Mouse (Mus musculus): Measurements from ENCODE around the gene Olfr48. TPM values are rescaled to one million over a fixed set of nuclear protein-coding genes. Genes with fewer than 3 reads are reported as not detected.

Gene Olfr48
- total RNA-seq (2012; rRNA removed) (not detected in 2 replicates), total RNA-seq (2014; rRNA removed) (not detected in 2 replicates), polyA plus RNA-seq (2012; ENCODE audit: insufficient read length, low read depth) (not detected in 2 replicates)

DNA sequence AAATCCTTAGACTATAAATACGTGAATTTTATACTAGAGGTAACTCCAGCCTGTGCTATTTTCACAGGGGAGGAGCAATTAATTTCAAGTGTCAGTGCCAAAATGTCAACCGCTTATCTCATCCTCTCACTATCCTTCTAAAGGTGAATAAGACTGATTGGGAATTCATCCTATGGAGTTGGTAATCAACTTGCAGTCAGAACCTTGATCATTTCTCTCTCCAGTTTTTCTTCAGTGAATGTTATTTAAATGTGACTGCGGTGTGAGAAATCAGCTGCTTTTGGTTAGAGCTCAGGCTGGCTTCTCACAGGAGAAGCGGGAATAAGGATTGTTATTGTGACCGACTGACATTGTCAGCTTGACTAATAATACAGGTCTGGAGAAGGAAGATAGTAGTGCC lies at the start of gene Olfr48:
Gene Olfr48, minus strand, starts transcription at position 101 of the 400 bp plus-strand sequence.
- Histone ChIP-seq H3K4me1 (ENCODE audit: control insufficient read depth in 1 of 2, insufficient read depth in 2 of 2) (no peaks in the 10 kb centered on the region), H3K27me3 (replicated peaks) (no peaks in the 10 kb centered on the region), H3K27ac (ENCODE audit: insufficient read depth, low read depth) (no peak within 1 kb of the TSS), H3K4me2 (ENCODE audit: insufficient read depth, low read depth, poor library complexity, severe bottlenecking) (no peak within 1 kb of the TSS), H3K36me3 (replicated peaks in 1 of 2; ENCODE audit: control insufficient read depth in 1 of 2, insufficient read depth in 1 of 2, low read length in 1 of 2) (no peaks in the 10 kb centered on the region), H3K9ac (ENCODE audit: insufficient read depth, low read depth) (no peak within 1 kb of the TSS), H3K9me3 (replicated peaks; ENCODE audit: low read length) (peaks cover 22% of the 10 kb centered on the region), H3K4me3 (replicated peaks in 1 of 3; ENCODE audit: low read depth in 2 of 3, low read length in 2 of 3, poor library complexity in 1 of 3) (no peak within 1 kb of the TSS), H3K79me2 (replicated peaks; ENCODE audit: control insufficient read depth, extremely low read depth, insufficient read depth, poor library complexity, severe bottlenecking) (no peaks in the 10 kb centered on the region)
- no peak for DNase-seq (ENCODE audit: extremely low read depth)
- TF ChIP-seq SIN3A (IDR thresholded peaks at IDR 0.05; ENCODE audit: low read length) (no peak), MAZ (IDR thresholded peaks at IDR 0.05; ENCODE audit: low read depth, low read length) (no peak), CHD2 (IDR thresholded peaks at IDR 0.05; ENCODE audit: low read length) (no peak)
- dilution Hi-C loops (cut with MboI; ENCODE audit: extremely low pct_ligation_motif_present, extremely low pct_unique_long_range_greater_than_20kb, low sequenced_read_pairs) (no loop called here), in situ Hi-C loops (cut with MboI; ENCODE audit: low pct_ligation_motif_present, low pct_unique_long_range_greater_than_20kb, low sequenced_read_pairs) (no loop called here)

DNA sequence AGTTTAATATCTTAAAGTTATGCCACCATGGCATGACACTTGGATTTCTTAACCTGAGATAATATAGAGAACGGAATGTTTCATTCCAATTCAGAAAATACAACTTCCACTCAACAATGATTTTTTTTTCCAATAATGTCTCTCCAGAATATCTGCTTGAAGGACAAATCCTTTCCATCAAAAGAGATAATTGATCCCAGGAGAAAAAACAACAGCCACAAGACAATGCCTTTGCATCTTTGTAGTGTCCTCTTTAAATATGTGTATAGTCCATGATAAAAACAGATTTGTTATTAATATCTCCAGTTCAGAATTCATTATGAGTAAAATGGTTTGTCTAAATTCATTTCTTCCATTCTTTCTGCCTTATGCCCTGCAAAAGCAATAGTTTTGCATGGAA lies 30.1 kb upstream of the Olfr48 start, which contains the start of gene Olfr1257:
Gene Olfr1257, plus strand, starts transcription at position 301 of the 400 bp plus-strand sequence.
- Histone ChIP-seq H3K36me3 (replicated peaks in 1 of 2; ENCODE audit: control insufficient read depth in 1 of 2, insufficient read depth in 1 of 2, low read length in 1 of 2) (no peaks in the 10 kb centered on the region), H3K79me2 (replicated peaks; ENCODE audit: control insufficient read depth, extremely low read depth, insufficient read depth, poor library complexity, severe bottlenecking) (no peaks in the 10 kb centered on the region), H3K9ac (ENCODE audit: insufficient read depth, low read depth) (no peak within 1 kb of the TSS), H3K4me2 (ENCODE audit: insufficient read depth, low read depth, poor library complexity, severe bottlenecking) (no peak within 1 kb of the TSS), H3K4me3 (replicated peaks in 1 of 3; ENCODE audit: low read depth in 2 of 3, low read length in 2 of 3, poor library complexity in 1 of 3) (no peak within 1 kb of the TSS), H3K27ac (ENCODE audit: insufficient read depth, low read depth) (no peak within 1 kb of the TSS), H3K27me3 (replicated peaks) (no peaks in the 10 kb centered on the region), H3K4me1 (ENCODE audit: control insufficient read depth in 1 of 2, insufficient read depth in 2 of 2) (no peaks in the 10 kb centered on the region), H3K9me3 (replicated peaks; ENCODE audit: low read length) (peaks cover 10% of the 10 kb centered on the region)
- in situ Hi-C loops (cut with MboI; ENCODE audit: low pct_ligation_motif_present, low pct_unique_long_range_greater_than_20kb, low sequenced_read_pairs), result no loop called here
- DNase-seq (ENCODE audit: extremely low read depth), result no peak
- TF ChIP-seq SIN3A (IDR thresholded peaks at IDR 0.05; ENCODE audit: low read length) (no peak), MYC (IDR thresholded peaks at IDR 0.05; ENCODE audit: low read depth, low read length) (no peak), MAZ (IDR thresholded peaks at IDR 0.05; ENCODE audit: low read depth, low read length) (no peak), MAX (IDR thresholded peaks at IDR 0.05; ENCODE audit: low read length) (no peak), RAD21 (IDR thresholded peaks at IDR 0.05; ENCODE audit: low read depth, low read length) (no peak), TCF12 (IDR thresholded peaks at IDR 0.05; ENCODE audit: low read depth, low read length) (no peak), ZC3H11A (IDR thresholded peaks at IDR 0.05; ENCODE audit: low read depth, low read length) (no peak), USF1 (IDR thresholded peaks at IDR 0.05; ENCODE audit: low read depth, low read length) (no peak), GABPA (IDR thresholded peaks at IDR 0.05; ENCODE audit: insufficient replicate concordance, low read depth, low read length) (no peak), POLR2AphosphoS2 (IDR thresholded peaks at IDR 0.05; ENCODE audit: low read depth, low read length) (no peak), MEF2A (IDR thresholded peaks at IDR 0.05; ENCODE audit: borderline replicate concordance, low read depth, low read length) (no peak), EP300 (IDR thresholded peaks at IDR 0.05; ENCODE audit: low read length) (no peak), BHLHE40 (IDR thresholded peaks at IDR 0.05; ENCODE audit: low read depth, low read length) (no peak), JUN (IDR thresholded peaks at IDR 0.05; ENCODE audit: insufficient read depth, low read depth, low read length) (no peak), ZNF384 (IDR thresholded peaks at IDR 0.05; ENCODE audit: low read depth, low read length) (no peak)
- dilution Hi-C loops (cut with MboI; ENCODE audit: extremely low pct_ligation_motif_present, extremely low pct_unique_long_range_greater_than_20kb, low sequenced_read_pairs), result no loop called here
